Mouse (Mus musculus) right cerebral cortex, postnatal 14 days (tissue): Measurements from ENCODE around the gene Rhod.
A peak's percentile ranks its signal among the peaks of the same experiment; 100 is the strongest.
"Not testable (repeated sequence)": the region's sequence is repeated elsewhere in the genome, so short reads cannot be mapped to it uniquely, and the experiment has no call there.

ENCODE experiments used
- DNase-seq: peaks from one replicate; pipeline ENCODE4 v3.0.0; 2022

The Rhod gene

GRCm38 (mm10) chr19:4439161-4439801 lies at the start of gene Rhod:
Gene Rhod, minus strand, starts transcription at chr19:4439432.
- DNase-seq = peak; percentile 28

GRCm38 (mm10) chr19:4487877-4488276 lies 48.6 kb upstream of the Rhod start:
- DNase-seq = no peak

GRCm38 (mm10) chr19:4485006-4485405 lies 45.8 kb upstream of the Rhod start:
- no peak for DNase-seq

- no peak for DNase-seq
These were observed 43.1 kb upstream of the Rhod start for GRCm38 (mm10) chr19:4482111-4482859.

- DNase-seq = no peak
These were observed 42.1 kb upstream of the Rhod start for GRCm38 (mm10) chr19:4481326-4481725.

- DNase-seq = no peak
These were observed 40.8 kb upstream of the Rhod start for GRCm38 (mm10) chr19:4480041-4480440.

GRCm38 (mm10) chr19:4478190-4478516 lies 38.9 kb upstream of the Rhod start:
- no peak for DNase-seq

GRCm38 (mm10) chr19:4477345-4478189 lies 38.3 kb upstream of the Rhod start, which contains the start of gene Syt12:
Gene Syt12, minus strand, starts transcription at chr19:4477447.
- DNase-seq = peak; percentile 71

GRCm38 (mm10) chr19:4476601-4477257 lies 37.5 kb upstream of the Rhod start:
- DNase-seq = peak; percentile 71

GRCm38 (mm10) chr19:4475224-4475925 lies 36.1 kb upstream of the Rhod start:
- no peak for DNase-seq

GRCm38 (mm10) chr19:4474739-4475138 lies 35.5 kb upstream of the Rhod start:
- DNase-seq = no peak

GRCm38 (mm10) chr19:4473549-4473948 lies 34.3 kb upstream of the Rhod start:
- no peak for DNase-seq

- DNase-seq = no peak
These were observed 29.1 kb upstream of the Rhod start for GRCm38 (mm10) chr19:4468363-4468762.

- DNase-seq = no peak
These were observed 25.4 kb upstream of the Rhod start for GRCm38 (mm10) chr19:4464666-4465065.

GRCm38 (mm10) chr19:4461981-4462380 lies 22.7 kb upstream of the Rhod start:
- no peak for DNase-seq

- peak; percentile 49 for DNase-seq
These were observed 17.0 kb upstream of the Rhod start for GRCm38 (mm10) chr19:4456227-4456626.

GRCm38 (mm10) chr19:4455071-4455800 lies 16.0 kb upstream of the Rhod start:
- no peak for DNase-seq

GRCm38 (mm10) chr19:4454040-4454439 lies 14.8 kb upstream of the Rhod start:
- DNase-seq = not testable (repeated sequence)

- DNase-seq = no peak
These were observed 13.3 kb upstream of the Rhod start for GRCm38 (mm10) chr19:4452525-4452924.

GRCm38 (mm10) chr19:4451965-4452364 lies 12.7 kb upstream of the Rhod start:
- DNase-seq = no peak

GRCm38 (mm10) chr19:4451098-4451497 lies 11.9 kb upstream of the Rhod start:
- DNase-seq = no peak

- DNase-seq = no peak
These were observed 11.4 kb upstream of the Rhod start for GRCm38 (mm10) chr19:4450666-4451065.
